Mouse (Mus musculus): ENCODE measurements around the gene Vipr2. TPM values are rescaled to one million over a fixed set of nuclear protein-coding genes. Genes with fewer than 3 reads are reported as not detected.

The Vipr2 gene
- polyA plus RNA-seq (2017; shearing (Covaris generic)): 0.72 TPM

DNA sequence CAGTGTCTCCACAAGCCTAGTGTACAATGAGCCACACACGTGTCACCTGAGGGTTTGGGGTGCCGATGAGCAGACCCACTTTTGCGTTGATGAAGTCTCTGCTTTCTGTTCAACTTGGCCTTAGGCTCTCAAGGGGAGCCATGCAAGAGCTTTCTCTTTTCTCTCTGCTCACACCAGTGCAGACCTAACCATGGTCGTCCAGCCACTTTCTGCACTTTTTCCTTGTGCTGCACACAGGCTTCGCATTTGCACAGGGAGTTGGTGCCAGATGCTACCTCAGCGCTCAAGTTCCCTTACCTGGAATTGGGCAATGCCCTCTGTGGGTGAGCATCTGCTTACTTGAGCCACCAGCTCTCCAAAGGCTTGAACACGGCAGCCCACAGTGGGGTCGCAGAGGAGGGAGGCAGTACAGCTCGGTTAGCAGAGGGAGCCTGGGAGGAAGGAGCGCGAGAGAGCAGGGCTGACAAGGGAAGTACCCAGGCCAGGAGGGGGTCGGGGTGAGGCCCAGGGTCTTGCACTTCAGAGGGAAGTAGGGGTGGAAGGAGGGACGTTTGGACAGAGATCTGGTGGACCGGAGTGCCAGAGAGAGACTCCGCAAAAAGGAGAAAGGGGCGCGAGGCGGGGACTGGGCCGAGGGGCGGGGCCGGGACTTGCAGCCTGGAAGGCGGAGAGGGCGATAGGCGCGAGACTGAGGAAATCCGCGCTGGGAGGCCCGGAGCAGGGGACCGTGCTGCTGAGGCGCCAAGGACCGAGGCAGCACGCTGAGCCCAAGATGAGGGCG is at the start of gene Vipr2:
Vipr2 (plus strand) TSS at position 653 of the 781 bp plus-strand sequence.

GRCm38 (mm10) chr12:116047440-116048377 is 29.8 kb upstream of the Vipr2 start, which contains the start of gene Zfp386:
Gene Zfp386 (plus strand): TSS chr12:116047724.

Other genes starting within 250 kb of the Vipr2 start
- gene Zfp386, start 30.0 kb upstream of the Vipr2 start, polyA plus RNA-seq (2017; shearing (Covaris generic)): 29.5 TPM
- gene Wdr60, start 185.3 kb downstream of the Vipr2 start, polyA plus RNA-seq (2017; shearing (Covaris generic)): 0.62 TPM
- gene Gm11027, start 197.7 kb downstream of the Vipr2 start, polyA plus RNA-seq (2017; shearing (Covaris generic)): not detected
- gene Esyt2, start 203.5 kb downstream of the Vipr2 start, polyA plus RNA-seq (2017; shearing (Covaris generic)): 214 TPM